Mouse (Mus musculus): ENCODE results near the gene Cbfa2t2. TPM values are rescaled to one million over a fixed set of nuclear protein-coding genes. Genes with fewer than 3 reads are reported as not detected.

Cbfa2t2 gene
- 1 to 10 TPM; 1.5 to 9.9 TPM for polyA plus RNA-seq (2012; fragmentation: generic; extraction: Trizol)

GRCm38 (mm10) chr2:154436458-154437190, at the start of gene Cbfa2t2:
Cbfa2t2 (plus strand) TSS chr2:154436481.

GRCm38 (mm10) chr2:154407643-154408445, 28.4 kb upstream of the Cbfa2t2 start, which contains the start of gene Snta1:
Snta1 (minus strand) TSS chr2:154408099.

GRCm38 (mm10) chr2:154546711-154547110, 110.4 kb downstream of the Cbfa2t2 start, which contains the start of gene 1700003F12Rik:
1700003F12Rik (plus strand) TSS chr2:154547085.

GRCm38 (mm10) chr2:154551476-154551875, 115.2 kb downstream of the Cbfa2t2 start, which contains the start of gene Actl10:
Actl10 (plus strand) TSS chr2:154551776.

GRCm38 (mm10) chr2:154558264-154559039, 122.2 kb downstream of the Cbfa2t2 start, which contains the start of gene Necab3:
Necab3 (minus strand) TSS chr2:154558890.

DNA sequence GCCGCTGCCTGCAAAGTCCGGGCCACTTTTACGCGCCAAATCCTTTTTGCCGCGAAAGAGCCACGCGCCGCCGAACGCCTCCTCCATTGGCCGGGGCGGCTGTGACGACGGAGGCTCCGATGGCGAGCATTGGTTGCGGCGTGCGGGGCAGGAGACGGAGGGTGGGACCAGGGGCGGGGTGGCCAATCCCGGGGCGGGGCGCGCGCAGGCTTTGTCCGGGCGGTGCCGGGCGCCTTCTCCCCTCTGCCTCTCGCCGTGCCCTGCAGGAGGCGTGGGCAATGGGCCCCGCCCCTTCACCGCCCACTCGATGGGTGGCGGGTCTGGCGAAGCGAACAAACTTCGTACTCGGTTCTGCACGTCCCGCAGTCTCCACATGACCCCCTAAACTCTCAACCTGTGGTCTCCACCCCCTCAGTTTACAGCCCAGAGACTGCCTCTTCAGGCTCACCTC, 133.6 kb downstream of the Cbfa2t2 start, which contains the start of gene E2f1:
TSS of gene E2f1 (minus strand) at position 57 of the 451 bp plus-strand sequence.

Other genes with a start within 250 kb of the Cbfa2t2 start
- not detected for gene Bpifb1, start 245.7 kb upstream of the Cbfa2t2 start, polyA plus RNA-seq (2012; fragmentation: generic; extraction: Trizol)
- not detected for gene Bpifb5, start 212.7 kb upstream of the Cbfa2t2 start, polyA plus RNA-seq (2012; fragmentation: generic; extraction: Trizol)
- not detected for gene Bpifb9a, start 178.6 kb upstream of the Cbfa2t2 start, polyA plus RNA-seq (2012; fragmentation: generic; extraction: Trizol)
- gene Bpifb9b, start 129.3 kb upstream of the Cbfa2t2 start, polyA plus RNA-seq (2012; fragmentation: generic; extraction: Trizol) = not detected
- 1 to 10 TPM; 3.0 to 8.0 TPM for gene Cdk5rap1, start 63.5 kb upstream of the Cbfa2t2 start, polyA plus RNA-seq (2012; fragmentation: generic; extraction: Trizol)
- gene Snta1, start 28.4 kb upstream of the Cbfa2t2 start, polyA plus RNA-seq (2012; fragmentation: generic; extraction: Trizol) = 10 to 100 TPM; 46.9 to 47.9 TPM
- gene 1700003F12Rik, start 110.6 kb downstream of the Cbfa2t2 start, polyA plus RNA-seq (2012; fragmentation: generic; extraction: Trizol) = 10 to 100 TPM in 1 of 2 experiments, 1 to 10 TPM in 1; 8.6 to 11.1 TPM
- under 1 TPM; 0.04 to 0.27 TPM for gene Actl10, start 115.3 kb downstream of the Cbfa2t2 start, polyA plus RNA-seq (2012; fragmentation: generic; extraction: Trizol)
- 1 to 10 TPM in 1 of 2 experiments, under 1 TPM in 1; 0.09 to 1.1 TPM for gene Necab3, start 122.4 kb downstream of the Cbfa2t2 start, polyA plus RNA-seq (2012; fragmentation: generic; extraction: Trizol)
- 10 to 100 TPM; 29.6 to 30.5 TPM for gene E2f1, start 133.4 kb downstream of the Cbfa2t2 start, polyA plus RNA-seq (2012; fragmentation: generic; extraction: Trizol)
- gene Pxmp4, start 167.2 kb downstream of the Cbfa2t2 start, polyA plus RNA-seq (2012; fragmentation: generic; extraction: Trizol) = 10 to 100 TPM in 1 of 2 experiments, 1 to 10 TPM in 1; 9.3 to 44.2 TPM
- 1 to 10 TPM; 2.0 to 3.9 TPM for gene Zfp341, start 176.8 kb downstream of the Cbfa2t2 start, polyA plus RNA-seq (2012; fragmentation: generic; extraction: Trizol)
- under 1 TPM; 0.21 to 0.72 TPM for gene 4930519P11Rik, start 177.0 kb downstream of the Cbfa2t2 start, polyA plus RNA-seq (2012; fragmentation: generic; extraction: Trizol)
- 100 to 1,000 TPM in 1 of 2 experiments, 10 to 100 TPM in 1; 73.7 to 127 TPM for gene Chmp4b, start 215.2 kb downstream of the Cbfa2t2 start, polyA plus RNA-seq (2012; fragmentation: generic; extraction: Trizol)

Measured in C3H10T1/2 (cell line).